Mouse (Mus musculus): Measurements from ENCODE around the gene Ell2.

Gene Ell2

DNA sequence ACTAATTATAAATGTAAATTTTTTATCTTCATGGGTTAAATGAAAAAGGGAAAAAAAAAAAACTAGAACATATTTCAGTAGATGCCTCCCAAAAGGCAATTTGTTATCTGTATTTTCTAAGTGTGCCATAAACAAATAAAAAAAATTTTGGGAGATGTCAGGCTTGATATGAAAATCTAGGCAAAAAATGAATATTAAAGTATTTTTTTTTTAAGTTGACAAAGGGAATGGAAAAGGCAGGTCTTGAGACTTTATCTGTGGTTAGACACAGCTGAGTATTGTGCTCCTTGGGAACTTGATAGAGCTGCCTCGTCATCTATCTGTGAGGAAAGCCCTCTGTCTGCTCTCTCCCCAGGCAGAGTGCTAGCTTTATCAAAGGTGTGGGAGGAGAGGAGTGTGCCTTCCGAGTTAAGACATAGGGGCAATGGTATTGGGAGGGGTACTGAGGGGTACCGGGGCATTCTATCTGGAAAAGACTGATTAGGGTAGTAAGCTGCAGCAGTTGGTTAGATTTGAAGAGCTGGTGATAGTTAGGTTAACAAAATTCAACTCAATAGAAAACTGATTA is 27.1 kb downstream of the Ell2 start:
- no peak for DNase-seq (ENCODE audit: low read depth, low spot score)

DNA sequence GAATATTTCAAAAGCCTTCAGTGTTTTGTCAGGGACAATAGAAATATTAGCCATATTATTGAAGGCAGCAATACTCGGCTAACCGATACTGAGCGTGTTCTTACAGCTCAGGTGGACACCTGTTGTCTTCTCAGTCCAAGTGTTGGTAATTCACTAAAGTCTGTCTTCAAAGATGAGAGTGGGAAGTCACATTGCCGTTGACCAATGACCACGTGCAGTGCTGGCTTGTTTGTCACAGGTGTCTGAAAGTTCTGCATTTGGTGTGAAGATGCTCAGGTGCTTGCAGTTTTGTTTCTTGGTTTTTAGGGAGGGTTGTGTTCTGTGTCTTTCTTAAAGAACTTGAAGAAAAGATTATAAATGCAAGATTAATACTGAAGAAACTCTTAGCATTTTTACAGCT is 27.7 kb downstream of the Ell2 start:
- DNase-seq (ENCODE audit: low read depth, low spot score) = no peak

DNA sequence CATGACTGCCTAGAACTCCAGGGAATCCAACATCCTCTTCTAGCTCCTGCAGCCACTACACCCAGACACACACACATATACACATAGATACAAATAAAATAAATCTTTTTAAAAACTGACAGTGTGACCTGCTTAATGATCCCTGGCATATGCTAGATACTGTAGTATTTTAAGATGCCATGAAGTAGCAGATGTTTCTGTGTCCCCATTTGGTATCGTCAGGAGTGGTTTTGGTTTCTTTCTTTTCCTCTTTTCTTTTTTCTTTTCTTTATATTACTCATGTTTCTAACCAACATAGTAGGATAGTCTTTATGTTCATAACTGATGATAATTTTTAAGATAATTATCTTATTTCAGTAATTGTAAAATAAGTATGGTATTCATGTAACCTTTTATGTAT is 29.0 kb downstream of the Ell2 start:
- no peak for DNase-seq (ENCODE audit: low read depth, low spot score)

DNA sequence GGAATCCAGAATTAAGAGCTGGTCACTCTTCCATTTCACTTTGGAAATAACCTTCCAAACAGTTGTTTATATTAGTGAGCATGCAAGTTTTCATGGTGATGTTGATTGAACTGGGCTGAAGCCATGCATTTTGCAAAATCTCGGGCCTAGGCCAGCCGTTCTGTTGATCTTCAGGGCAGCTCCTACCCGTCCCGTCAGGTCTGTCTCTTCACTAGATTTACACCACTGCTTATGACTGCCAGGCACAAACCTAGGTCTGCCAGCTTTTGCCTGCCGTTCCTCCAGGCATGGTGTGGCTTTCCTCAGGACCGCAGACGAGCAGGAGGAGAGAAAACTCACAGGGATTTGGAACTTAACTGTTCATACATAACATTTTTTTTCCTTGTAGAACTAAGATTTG is 31.4 kb downstream of the Ell2 start:
- DNase-seq (ENCODE audit: low read depth, low spot score) = no peak

DNA sequence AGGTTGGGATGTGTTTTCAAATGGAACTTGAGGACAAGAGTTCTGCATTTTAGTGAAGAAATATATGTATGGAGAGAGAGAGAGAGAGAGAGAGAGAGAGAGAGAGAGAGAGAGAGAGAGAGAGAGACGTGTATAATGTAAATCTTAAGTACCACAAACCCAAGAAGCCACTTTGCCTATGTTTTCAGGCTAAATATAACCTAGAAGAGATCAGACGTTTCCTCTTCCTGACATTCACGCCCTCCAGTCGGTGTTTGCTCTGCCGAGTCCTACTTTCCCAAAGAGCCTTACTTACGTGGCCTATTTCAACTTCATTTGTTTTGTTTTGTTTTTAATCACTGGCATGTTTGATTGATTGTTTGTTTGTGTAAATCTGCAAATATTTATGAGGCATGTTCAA is 32.0 kb downstream of the Ell2 start:
- DNase-seq (ENCODE audit: low read depth, low spot score) = no peak

DNA sequence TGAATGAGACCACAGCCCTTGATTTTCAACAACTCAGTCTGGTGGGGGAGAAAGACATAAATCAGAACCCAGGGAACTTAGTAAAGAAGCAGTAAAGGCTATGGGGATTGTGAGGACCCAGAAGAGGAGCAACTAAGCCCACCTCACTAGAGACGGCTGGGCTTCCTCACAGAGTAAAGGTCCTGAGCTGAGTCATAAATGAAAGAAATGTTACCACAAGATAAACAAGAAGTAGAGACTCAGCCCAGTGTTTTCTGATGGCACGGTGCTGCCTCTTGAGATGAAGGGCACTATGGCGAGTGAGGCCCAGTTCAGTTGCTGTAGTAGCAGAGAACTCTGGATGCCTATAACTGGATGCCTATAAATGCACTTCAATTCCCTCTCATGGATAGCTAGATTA is 32.4 kb downstream of the Ell2 start:
- DNase-seq (ENCODE audit: low read depth, low spot score) = peak; percentile 13

DNA sequence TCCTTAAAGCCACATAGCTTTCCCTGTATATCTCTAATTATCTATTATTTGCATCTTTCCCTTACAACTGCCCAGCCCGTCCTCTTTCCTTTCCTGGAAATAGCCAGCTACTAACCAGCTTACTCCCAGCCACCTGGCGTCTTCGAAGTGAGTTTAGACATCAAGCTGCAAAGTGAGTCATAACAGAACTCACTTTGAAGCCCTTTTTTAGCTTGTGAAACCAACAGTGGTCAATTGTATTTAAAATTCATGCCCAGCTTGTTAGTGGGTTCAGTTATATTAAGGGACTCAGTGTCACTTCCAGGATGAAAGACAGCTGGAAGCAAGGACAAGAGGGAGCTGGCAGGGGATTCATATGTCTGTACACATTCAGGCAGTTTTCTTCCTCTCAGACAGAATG is 33.5 kb downstream of the Ell2 start:
- DNase-seq (ENCODE audit: low read depth, low spot score) = peak; percentile 61

DNA sequence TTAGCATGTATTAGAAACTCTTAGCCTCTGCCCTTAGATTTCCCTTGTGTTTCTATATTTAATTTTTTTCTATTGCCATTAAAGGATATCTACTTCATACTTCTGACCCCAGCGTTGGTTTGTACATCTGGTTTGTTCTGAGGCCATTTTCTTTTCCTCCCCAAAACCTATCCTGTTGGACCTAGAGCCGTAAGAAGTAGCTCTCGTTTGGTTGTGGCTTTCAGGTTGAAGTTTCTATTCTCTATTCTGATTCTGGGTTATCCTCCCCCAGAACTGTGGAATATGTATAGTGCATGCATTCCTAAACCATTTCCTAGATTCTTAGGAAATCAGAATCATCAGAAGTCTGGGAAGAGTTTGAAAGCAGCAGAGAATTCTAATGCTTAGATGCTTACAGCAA is 34.6 kb downstream of the Ell2 start:
- DNase-seq (ENCODE audit: low read depth, low spot score) = no peak

DNA sequence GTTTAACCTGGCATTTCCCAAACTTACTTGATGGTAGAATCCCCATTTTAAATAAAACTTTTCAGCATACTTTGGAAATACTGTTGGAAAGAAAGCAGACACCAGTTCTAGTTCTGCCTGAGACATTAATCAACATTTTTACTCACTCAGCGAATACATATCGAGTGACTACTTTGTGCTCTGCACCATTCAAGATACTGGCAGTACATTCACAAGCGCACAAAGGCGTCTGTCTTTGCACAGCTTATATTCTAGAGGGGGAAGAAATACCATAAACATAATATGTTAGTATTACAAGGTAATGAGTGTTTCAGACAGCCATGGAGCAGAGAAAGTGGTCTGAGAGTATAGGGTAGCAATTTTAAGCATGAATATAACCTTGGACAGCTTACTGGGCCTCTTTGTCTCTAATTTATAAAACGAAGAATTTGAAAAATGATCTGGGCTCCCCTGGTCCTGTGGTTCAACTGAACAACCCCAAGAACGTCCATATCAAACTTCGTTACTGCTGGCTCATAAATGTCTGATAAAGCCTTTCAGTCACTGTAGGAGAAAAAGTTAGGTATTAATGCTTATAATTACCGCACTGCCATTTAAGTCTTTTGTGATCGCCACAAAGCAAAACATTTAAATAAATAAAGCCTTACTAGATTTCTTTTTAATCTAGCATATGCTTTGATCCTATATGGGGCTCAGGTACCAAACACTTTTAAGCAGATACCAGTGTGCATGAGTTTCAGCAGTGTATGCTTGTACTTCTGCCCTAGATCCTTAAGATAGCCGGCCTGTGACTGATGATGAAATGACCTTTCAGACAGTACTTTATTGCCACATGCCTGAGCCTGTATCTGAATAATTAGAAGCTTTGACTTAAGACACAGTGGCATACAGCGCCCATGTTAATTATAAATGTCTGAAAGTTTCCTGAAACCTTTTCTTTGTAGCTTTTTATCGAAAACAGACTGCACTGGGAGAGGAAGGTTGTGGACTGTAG is 35.5 kb downstream of the Ell2 start:
- DNase-seq (ENCODE audit: low read depth, low spot score) = no peak

DNA sequence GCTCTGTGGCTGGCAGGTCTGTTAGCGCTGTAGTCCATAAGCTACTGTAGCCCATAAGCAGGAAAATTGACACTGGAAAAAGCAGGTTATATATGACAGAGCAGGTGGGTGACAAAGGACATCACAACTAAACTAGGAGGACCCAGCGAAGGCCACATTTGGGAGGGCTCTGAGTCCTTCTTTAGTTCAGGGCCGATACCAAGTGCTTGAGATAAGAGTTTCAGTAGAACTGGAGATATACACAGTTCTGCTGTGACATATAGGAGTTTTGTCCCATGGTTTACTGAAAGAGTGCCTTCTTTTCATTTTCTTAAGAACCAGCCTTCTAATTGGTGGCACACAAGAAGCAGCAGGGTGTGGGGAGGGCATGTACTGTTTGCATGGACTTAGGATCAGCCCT is 36.4 kb downstream of the Ell2 start:
- no peak for DNase-seq (ENCODE audit: low read depth, low spot score)

DNA sequence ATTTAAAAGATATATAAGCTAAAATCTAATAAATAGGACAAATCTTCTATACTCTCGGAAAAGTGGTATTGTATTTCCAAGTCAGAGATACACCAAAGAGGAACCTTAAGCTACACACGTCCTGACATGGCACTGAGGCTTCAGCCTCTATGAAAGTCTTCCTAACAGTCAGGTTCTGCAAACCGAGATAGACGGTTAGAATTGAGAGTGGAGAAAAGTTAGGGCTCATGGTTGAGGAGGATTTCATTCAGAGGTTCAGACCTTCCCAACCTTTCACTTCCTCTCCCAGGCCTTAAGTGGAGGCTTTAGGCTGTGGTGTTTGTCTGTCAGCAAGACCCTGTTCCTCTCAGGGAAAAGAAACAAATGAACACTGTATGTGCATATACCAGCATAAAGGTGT is 37.5 kb downstream of the Ell2 start:
- no peak for DNase-seq (ENCODE audit: low read depth, low spot score)

DNA sequence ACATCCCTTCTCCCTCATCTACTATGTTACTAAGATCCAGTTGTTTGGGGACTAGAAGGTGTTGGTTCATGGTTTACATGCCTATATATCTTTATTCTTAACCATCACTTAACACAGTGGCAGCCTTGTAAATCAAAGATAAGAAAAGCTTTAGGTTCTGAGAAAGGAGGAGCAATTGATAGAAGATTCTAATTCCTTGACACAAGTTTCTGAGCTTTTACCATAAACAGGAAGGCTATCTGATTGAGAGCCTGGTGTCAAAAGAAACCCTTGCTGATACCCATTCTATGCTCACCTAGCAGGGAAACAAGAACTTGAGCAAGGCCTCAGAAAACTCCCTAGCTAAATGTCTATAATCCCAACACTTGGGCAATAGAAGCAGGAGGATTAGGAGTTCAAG is 38.8 kb downstream of the Ell2 start:
- no peak for DNase-seq (ENCODE audit: low read depth, low spot score)

DNA sequence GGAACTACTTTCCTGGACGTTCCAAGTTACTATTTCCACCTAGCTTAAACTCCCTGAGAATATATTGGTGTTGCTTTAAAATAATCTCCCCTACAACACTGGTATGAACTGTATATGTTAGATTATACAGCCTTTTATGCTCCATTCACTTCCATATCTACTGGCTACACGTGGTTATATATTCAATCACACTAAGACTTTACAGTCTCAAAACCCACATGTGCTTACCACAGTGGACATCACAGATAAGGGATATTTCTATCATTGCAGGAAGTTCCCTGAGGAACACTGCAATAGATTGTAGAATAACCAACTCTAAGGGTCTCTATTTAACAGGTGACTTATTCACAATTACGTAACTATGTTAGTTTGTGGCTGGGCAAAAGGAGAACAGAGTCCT is 40.7 kb downstream of the Ell2 start:
- no peak for DNase-seq (ENCODE audit: low read depth, low spot score)

DNA sequence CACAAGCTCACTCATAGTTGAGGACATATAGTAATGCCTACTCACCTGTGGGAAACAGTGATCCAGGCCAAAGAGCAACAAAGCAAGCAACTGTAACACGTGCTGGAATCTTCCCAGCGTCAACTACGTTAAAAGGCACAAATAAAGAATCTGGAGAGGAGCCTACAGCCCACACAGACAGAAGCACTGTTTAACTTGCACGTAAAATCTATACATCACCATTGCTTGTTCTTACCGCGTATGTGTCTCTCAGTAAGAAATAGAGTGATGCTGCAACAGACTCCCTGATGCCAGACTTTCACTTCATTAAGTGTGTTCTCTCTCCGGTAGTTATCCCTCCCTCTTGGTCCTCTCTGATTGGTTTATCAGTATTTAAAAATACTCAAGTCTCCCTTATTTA is 42.1 kb downstream of the Ell2 start:
- no peak for DNase-seq (ENCODE audit: low read depth, low spot score)

DNA sequence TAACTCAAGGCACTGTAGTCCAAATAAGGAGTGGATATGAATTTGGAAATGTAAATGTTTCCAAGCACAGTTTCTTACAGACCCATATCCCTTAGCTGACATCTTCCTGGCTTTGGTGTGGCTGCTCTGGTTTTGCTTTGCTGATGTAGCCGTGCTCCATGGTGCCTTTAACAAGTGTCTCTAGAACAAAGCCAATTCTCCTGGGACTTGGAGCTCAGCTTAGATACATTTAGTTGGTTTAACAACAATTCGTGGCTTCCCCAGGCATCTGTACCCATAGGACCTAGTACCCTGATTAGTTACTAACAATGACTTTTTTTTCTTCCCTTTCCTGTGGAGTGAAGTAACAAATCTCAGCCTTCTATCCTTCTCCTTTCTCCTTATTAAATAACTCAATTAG is 44.2 kb downstream of the Ell2 start:
- DNase-seq (ENCODE audit: low read depth, low spot score) = no peak

DNA sequence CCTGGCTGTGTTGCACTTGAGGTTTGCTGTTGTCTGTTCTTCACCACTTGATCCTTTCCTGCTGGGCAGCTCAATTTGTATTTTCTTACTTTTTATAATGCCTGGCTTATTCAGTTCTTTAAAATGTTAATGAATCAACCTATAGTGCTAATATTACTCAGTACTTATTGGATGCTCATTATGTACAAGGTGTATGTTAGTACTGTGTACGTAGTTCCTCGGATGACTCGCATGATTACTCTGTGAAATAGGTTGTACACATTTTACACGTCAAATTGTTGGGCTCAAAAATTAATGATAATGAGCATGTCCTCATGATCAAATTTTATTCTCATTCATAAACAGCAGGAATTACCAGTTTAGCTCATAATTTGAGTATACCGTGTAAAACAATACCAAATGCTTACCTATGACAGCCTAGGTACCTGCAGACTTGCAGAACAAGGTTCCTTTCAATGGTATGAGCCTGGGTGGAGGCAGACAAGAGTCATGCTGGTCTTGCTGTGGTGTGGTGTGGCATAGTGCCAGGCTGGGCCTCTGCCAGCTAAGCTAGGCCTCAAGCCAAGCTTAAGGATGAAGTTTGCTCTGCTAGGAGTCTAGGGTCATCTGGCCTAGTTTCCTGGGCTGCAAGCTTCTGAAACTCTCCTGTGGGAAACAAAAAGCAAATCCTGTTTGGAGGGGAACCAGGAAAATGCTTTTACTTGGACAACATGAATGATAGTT is 45.8 kb downstream of the Ell2 start:
- DNase-seq (ENCODE audit: low read depth, low spot score) = peak; percentile 90

DNA sequence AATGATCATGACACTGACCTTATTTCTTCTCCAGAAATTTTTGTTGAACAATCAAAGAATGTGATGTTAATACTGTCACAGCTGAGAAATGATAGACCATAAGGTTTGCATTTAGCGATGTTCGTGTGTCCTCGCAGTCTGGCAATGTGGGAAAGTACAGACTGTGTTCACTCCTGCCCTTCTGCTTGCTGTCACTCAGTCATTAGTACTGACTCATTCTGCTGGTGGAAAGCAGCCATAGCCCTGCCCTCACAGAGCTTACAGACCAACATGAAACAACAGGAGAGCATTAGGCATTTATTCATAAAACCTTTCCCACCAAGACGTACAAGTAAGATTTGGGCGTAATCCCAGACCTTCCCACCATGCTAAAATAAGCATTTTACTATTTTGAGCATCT is 47.8 kb downstream of the Ell2 start:
- peak; percentile 80 for DNase-seq (ENCODE audit: low read depth, low spot score)

DNA sequence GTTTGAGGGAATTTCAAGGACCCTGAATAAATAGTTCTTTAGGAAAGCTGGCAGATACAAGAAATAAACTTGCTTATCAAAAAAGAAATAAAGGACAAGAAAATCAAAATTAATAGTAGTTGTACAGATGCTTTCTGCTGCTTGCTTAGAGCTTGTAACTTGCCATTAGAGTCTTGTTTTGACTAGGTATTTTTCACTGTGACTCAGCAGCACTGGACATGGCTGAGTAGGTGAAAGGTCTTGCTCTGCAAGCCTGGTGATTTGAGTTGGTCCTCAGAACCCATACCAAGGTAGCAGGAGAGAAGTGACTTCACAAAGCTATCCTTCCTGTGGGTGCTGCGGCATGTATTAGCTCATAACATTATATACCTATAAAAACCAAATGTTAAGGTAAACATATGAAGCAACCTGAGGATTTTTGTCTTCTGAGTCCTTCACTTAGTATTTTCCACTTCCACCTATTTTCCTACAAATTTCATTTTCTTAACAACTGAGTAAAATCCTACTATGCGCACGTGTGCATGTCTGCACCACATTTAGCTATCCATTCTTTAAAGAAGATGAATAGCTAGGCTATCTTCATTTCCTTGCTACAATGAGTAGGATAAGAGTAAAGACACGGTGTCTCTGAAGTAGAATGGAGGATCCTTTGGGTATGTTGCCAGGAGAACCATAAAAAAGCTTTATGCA is 54.4 kb downstream of the Ell2 start:
- DNase-seq (ENCODE audit: low read depth, low spot score) = peak; percentile 39

DNA sequence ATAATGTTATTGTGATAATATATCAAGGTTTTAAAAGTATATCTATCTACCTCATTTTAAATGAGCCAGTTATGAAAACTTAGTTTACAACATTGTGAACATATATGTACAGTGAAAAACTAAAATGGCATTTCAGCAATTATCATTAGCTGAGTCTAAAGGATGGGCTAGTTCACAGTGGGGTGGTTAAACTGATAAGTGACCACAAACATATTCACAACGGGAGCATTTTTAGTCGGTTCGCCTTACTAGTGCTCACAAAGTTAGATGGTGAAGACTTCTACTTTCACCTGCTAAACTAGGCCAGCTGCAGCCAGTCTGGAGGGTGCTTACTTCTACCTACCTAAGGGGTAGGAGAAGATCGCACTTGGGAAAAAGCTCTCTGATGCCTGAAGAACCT is 56.2 kb downstream of the Ell2 start:
- no peak for DNase-seq (ENCODE audit: low read depth, low spot score)

DNA sequence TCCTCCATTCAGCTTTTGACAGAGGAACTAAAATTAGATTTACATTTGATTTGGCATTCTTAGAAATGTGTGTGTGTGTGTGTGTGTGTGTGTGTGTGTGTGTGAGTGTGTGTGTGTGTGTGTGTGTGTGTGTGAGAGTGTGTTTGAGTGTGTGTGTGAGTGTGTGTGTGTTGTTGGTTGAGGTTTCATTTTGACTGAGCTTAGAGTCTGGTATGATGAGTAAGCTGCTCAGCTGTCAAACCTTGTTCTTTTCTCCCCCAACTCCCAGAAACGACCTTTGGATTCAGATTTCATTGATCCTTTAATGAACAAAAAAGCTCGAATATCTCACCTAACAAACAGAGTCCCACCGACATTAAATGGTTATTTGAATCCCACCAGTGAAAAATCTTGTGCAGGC is 56.7 kb downstream of the Ell2 start:
- DNase-seq (ENCODE audit: low read depth, low spot score) = no peak

DNA sequence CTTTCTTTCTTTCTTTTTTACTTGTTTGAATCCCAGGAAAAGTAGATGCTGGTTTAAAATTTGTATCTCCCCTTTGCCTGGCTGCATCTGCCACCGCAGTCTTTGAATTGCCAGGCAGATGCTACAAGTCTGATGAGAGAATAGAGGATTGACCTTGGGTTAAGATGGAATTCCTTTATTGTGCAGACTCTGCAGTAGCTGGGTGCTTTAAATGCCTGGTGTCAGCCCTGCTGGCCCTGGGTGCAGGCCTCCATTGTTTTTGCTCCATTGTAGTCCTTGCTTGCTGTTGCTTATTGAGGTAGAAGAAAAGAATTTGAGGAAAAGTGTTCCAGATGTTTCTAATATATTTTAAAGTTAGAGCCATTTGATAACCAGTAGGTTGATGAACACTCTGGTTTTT is 59.2 kb downstream of the Ell2 start:
- DNase-seq (ENCODE audit: low read depth, low spot score) = no peak

DNA sequence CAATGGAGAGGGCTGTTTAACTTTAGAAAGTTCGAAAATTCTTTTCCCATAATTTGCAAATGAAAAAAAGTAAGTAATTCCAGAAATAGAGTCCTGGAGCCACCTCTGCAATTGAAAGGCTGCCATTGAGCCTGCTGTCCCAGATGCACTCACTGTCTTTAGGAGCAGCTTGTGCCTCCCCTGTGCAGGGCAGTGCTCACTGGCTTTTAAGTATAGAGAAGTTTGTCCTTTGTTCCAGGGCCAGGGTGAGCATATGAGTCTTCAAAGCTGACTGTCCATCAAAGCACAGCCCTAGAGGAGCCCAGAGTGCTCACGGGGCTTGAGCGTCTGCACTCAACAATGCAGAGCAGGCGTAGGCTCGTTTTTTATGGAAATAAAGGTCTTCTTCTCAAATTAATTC is 59.7 kb downstream of the Ell2 start:
- no peak for DNase-seq (ENCODE audit: low read depth, low spot score)

Measured in 3T3-L1 (cell line).